Mouse (Mus musculus) stomach, embryonic 14.5 days (tissue): ENCODE results near the gene Ctdsp2. TPM values are rescaled to one million over a fixed set of nuclear protein-coding genes. Genes with fewer than 3 reads are reported as not detected.
A peak's percentile ranks its signal among the peaks of the same experiment; 100 is the strongest.

Experiments
- ATAC-seq: fragments of 200-750 bp; cut with Nextera tagmentation; 2 replicates; pipeline ENCODE4 v1.8.0; 2017; ENCODE audit warnings: low read depth, moderate TSS enrichment; ENCODE audit not compliant: insufficient number of reproducible peaks, insufficient read depth, low FRiP score
- H3K27ac ChIP-seq: fragments of 300-500 bp; sonication (generic); 2 replicates; pipeline ENCODE4 v1.5.1; 2014; ENCODE audit warnings: mild to moderate bottlenecking, low read length, moderate library complexity, mixed read lengths
- H3K27me3 ChIP-seq: fragments of 300-500 bp; sonication (generic); 2 replicates; pipeline ENCODE4 v1.6.1; 2014; ENCODE audit warnings: low read length, control low read depth, mixed read lengths; ENCODE audit not compliant: control insufficient read depth, insufficient read depth
- H3K36me3 ChIP-seq: fragments of 300-500 bp; sonication (generic); 2 replicates; pipeline ENCODE4 v1.6.1; 2014; ENCODE audit warnings: mild to moderate bottlenecking, control low read depth, low read length, moderate library complexity, mixed read lengths; ENCODE audit not compliant: control insufficient read depth, insufficient read depth
- H3K4me1 ChIP-seq: fragments of 300-500 bp; sonication (generic); 2 replicates; pipeline ENCODE4 v1.6.1; 2014; ENCODE audit warnings: low read length, control low read depth, mixed read lengths; ENCODE audit not compliant: control insufficient read depth, insufficient read depth
- H3K4me2 ChIP-seq: fragments of 300-500 bp; sonication (generic); replicated peaks from 2 replicates; pipeline ENCODE4 v1.6.1; 2014; ENCODE audit warnings: low read depth, low read length, control low read depth
- H3K4me3 ChIP-seq: fragments of 300-500 bp; sonication (generic); 2 replicates; pipeline ENCODE4 v1.5.1; 2014; ENCODE audit warnings: low read depth, low read length, control low read depth
- H3K9ac ChIP-seq: fragments of 300-500 bp; sonication (generic); replicated peaks from 2 replicates; pipeline ENCODE4 v1.6.1; 2014; ENCODE audit warnings: low read depth, mild to moderate bottlenecking, control low read depth, low read length, moderate library complexity, mixed read lengths
- H3K9me3 ChIP-seq: fragments of 300-500 bp; sonication (generic); 2 replicates; pipeline ENCODE4 v1.6.1; 2016; ENCODE audit warnings: low read depth, low read length, control low read depth; ENCODE audit not compliant: control insufficient read depth
- WGBS: fragments of 180-500 bp; shearing (Covaris S2); extraction: QIAGEN DNeasy Blood & Tissue Kit; methylation state at CpG from one replicate; pipeline ENCODE4 v1.1.7; 2014; 5-methylcytosine and 5-hydroxymethylcytosine counted together
- polyA plus RNA-seq: library from polyadenylated mRNA; unstranded; fragments of >200 nt; fragmentation: Nextera tagmentation; extraction: Ambion mirVana; gene quantifications from 2 replicates; pipeline ENCODE4 v1.2.1, GENCODE M21; 2014

Gene Ctdsp2
- polyA plus RNA-seq, 1 experiment from 2014 or later: 107 TPM

- Histone ChIP-seq H3K9me3 (no peaks in the 10 kb centered on the region), H3K36me3 (peaks cover 47% of the 10 kb centered on the region), H3K4me1 (peaks cover 37% of the 10 kb centered on the region), H3K27ac (no peak overlapping the region), H3K4me2 (no peak overlapping the region), H3K27me3 (no peaks in the 10 kb centered on the region), H3K4me3 (no peak overlapping the region), H3K9ac (no peak overlapping the region)
- peak; percentile 71 for ATAC-seq
- WGBS: 59% methylated on average over 7 of the region's 7 CpGs
Observed at GRCm38 (mm10) chr10:126990313-126991056, 12.0 kb downstream of the Ctdsp2 start.

- Histone ChIP-seq H3K4me3 (no peak overlapping the region), H3K4me1 (peaks cover 25% of the 10 kb centered on the region), H3K9me3 (no peaks in the 10 kb centered on the region), H3K4me2 (no peak overlapping the region), H3K36me3 (peaks cover 54% of the 10 kb centered on the region), H3K27me3 (no peaks in the 10 kb centered on the region), H3K9ac (no peak overlapping the region), H3K27ac (no peak overlapping the region)
- WGBS: 67% methylated on average over 3 of the region's 3 CpGs
- ATAC-seq: no peak
Observed at GRCm38 (mm10) chr10:126991676-126992075, 13.2 kb downstream of the Ctdsp2 start.

GRCm38 (mm10) chr10:126993621-126994020 is 15.1 kb downstream of the Ctdsp2 start:
- Histone ChIP-seq H3K4me1 (peaks cover 6% of the 10 kb centered on the region), H3K4me2 (no peak overlapping the region), H3K9me3 (no peaks in the 10 kb centered on the region), H3K27ac (no peak overlapping the region), H3K27me3 (no peaks in the 10 kb centered on the region), H3K36me3 (peaks cover 65% of the 10 kb centered on the region), H3K9ac (no peak overlapping the region), H3K4me3 (no peak overlapping the region)
- no peak for ATAC-seq
- WGBS: 80% methylated on average over 3 of the region's 3 CpGs

- Histone ChIP-seq H3K9me3 (no peaks in the 10 kb centered on the region), H3K4me2 (no peak overlapping the region), H3K36me3 (peaks cover 59% of the 10 kb centered on the region), H3K4me1 (0 out of 2 replicates have a peak, but pooled peaks cover 3% of the 10 kb centered on the region), H3K4me3 (no peak overlapping the region), H3K27ac (no peak overlapping the region), H3K27me3 (no peaks in the 10 kb centered on the region), H3K9ac (no peak overlapping the region)
- ATAC-seq: no peak
- 62% methylated on average over 13 of the region's 13 CpGs for WGBS
Observed at GRCm38 (mm10) chr10:126997340-126998113, 19.0 kb downstream of the Ctdsp2 start.

- Histone ChIP-seq H3K4me1 (0 out of 2 replicates have a peak, but pooled peaks cover 3% of the 10 kb centered on the region), H3K4me2 (no peak within 1 kb of the TSS), H3K4me3 (no peak within 1 kb of the TSS), H3K9ac (no peak within 1 kb of the TSS), H3K27me3 (no peaks in the 10 kb centered on the region), H3K36me3 (peaks cover 29% of the 10 kb centered on the region), H3K9me3 (no peaks in the 10 kb centered on the region), H3K27ac (no peak within 1 kb of the TSS)
- ATAC-seq: no peak
- WGBS: 89% methylated on average over 5 of the region's 5 CpGs
Observed at GRCm38 (mm10) chr10:127000529-127000928, 22.0 kb downstream of the Ctdsp2 start, which contains the start of gene Avil. Gene Avil, plus strand, starts transcription at chr10:127000709.

- WGBS: 76% methylated on average over 9 of the region's 9 CpGs
- Histone ChIP-seq H3K36me3 (peaks cover 23% of the 10 kb centered on the region), H3K9me3 (no peaks in the 10 kb centered on the region), H3K4me1 (0 out of 2 replicates have a peak, but pooled peaks cover 3% of the 10 kb centered on the region), H3K9ac (no peak overlapping the region), H3K27me3 (no peaks in the 10 kb centered on the region), H3K27ac (no peak overlapping the region), H3K4me3 (no peak overlapping the region), H3K4me2 (no peak overlapping the region)
- no peak for ATAC-seq
Observed at GRCm38 (mm10) chr10:127001297-127001696, 22.8 kb downstream of the Ctdsp2 start.

GRCm38 (mm10) chr10:127002056-127002455 is 23.5 kb downstream of the Ctdsp2 start:
- no peaks in the 10 kb centered on the region for H3K27me3 ChIP-seq
- no peak for ATAC-seq
- H3K27ac ChIP-seq: no peak overlapping the region
- H3K4me2 ChIP-seq: no peak overlapping the region
- no peak overlapping the region for H3K9ac ChIP-seq
- H3K4me1 ChIP-seq: 0 out of 2 replicates have a peak, but pooled peaks cover 3% of the 10 kb centered on the region
- WGBS: 88% methylated on average over 1 of the region's 1 CpGs
- no peak overlapping the region for H3K4me3 ChIP-seq
- no peaks in the 10 kb centered on the region for H3K9me3 ChIP-seq
- peaks cover 23% of the 10 kb centered on the region for H3K36me3 ChIP-seq

GRCm38 (mm10) chr10:127002765-127003164 is 24.2 kb downstream of the Ctdsp2 start:
- Histone ChIP-seq H3K9ac (no peak overlapping the region), H3K4me2 (no peak overlapping the region), H3K36me3 (peaks cover 16% of the 10 kb centered on the region), H3K27ac (no peak overlapping the region), H3K27me3 (no peaks in the 10 kb centered on the region), H3K9me3 (no peaks in the 10 kb centered on the region), H3K4me3 (no peak overlapping the region), H3K4me1 (0 out of 2 replicates have a peak, but pooled peaks cover 3% of the 10 kb centered on the region)
- ATAC-seq: no peak
- 85% methylated on average over 5 of the region's 5 CpGs for WGBS
